ENCODE assay signal across 8 mouse cellular contexts in genomic region chr2:18058146-18058708, GRCm38 (mm10). TPM values are rescaled to one million over a fixed set of nuclear protein-coding genes. Genes with fewer than 3 reads are reported as not detected.
DNase-seq lines count a peak whose midpoint lies in the region; ATAC-seq and TF ChIP-seq lines count a peak whose summit lies in the region.

No protein-coding gene starts in this region.

- no peak for TF ChIP-seq POLR2A in cortical plate, adult 2 months (IDR thresholded peaks at IDR 0.05; ENCODE audit: extremely low read depth, insufficient read depth, low read length)
- TF ChIP-seq POLR2A in myocyte (IDR thresholded peaks at IDR 0.05; ENCODE audit: insufficient read length, low read depth) = no peak

- peak overlapping the region; percentile 94 for H3K9ac ChIP-seq in kidney, embryonic 14.5 days (ENCODE audit: low read depth, low read length)
- peak overlapping the region; percentile 83 for H3K9ac ChIP-seq in hindbrain, postnatal 0 days (replicated peaks; ENCODE audit: low read length)

- peak overlapping the region; percentile 60 for H3K4me3 ChIP-seq in kidney, embryonic 14.5 days (ENCODE audit: low read length)
- peak overlapping the region; percentile 84; the same call in 1 of the 2 replicates for H3K4me3 ChIP-seq in cortical plate, adult 2 months (ENCODE audit: insufficient read depth, low read length)
- peak overlapping the region; percentile 69 for H3K4me3 ChIP-seq in hindbrain, postnatal 0 days (ENCODE audit: low read length)
- H3K4me3 ChIP-seq in myocyte = peak overlapping the region; percentile 65

- peak overlapping the region; percentile 98 for H3K27ac ChIP-seq in kidney, embryonic 14.5 days (ENCODE audit: low read depth, low read length)
- H3K27ac ChIP-seq in cortical plate, adult 2 months (ENCODE audit: insufficient read depth, low read length) = no peak overlapping the region
- H3K27ac ChIP-seq in hindbrain, postnatal 0 days = peak overlapping the region; percentile 98

- H3K4me2 ChIP-seq in kidney, embryonic 14.5 days (replicated peaks; ENCODE audit: low read depth, low read length) = peak overlapping the region; percentile 86
- peak overlapping the region; percentile 95 for H3K4me2 ChIP-seq in hindbrain, postnatal 0 days (ENCODE audit: low read depth, low read length)
- H3K4me2 ChIP-seq in myocyte (ENCODE audit: low read depth) = peak overlapping the region; percentile 82

- no peak for DNase-seq in kidney, adult 11 months
- no peak for DNase-seq in hindbrain, postnatal 0 days (ENCODE audit: low spot score)
- no peak for DNase-seq in cerebellum, postnatal 36 days
- DNase-seq in layer of hippocampus, postnatal 14 days (ENCODE audit: low spot score in 2 of 2) = no peak
- DNase-seq in spleen, adult 18-20 months = no peak

- 21% methylated on average over 9 of the region's 9 CpGs for WGBS in kidney, embryonic 14.5 days
- WGBS in hindbrain, postnatal 0 days = 18% methylated on average over 9 of the region's 9 CpGs

- H3K79me2 ChIP-seq in myocyte (ENCODE audit: control insufficient read depth, insufficient read depth) = no peaks in the 10 kb centered on the region

- ATAC-seq in kidney, embryonic 14.5 days (ENCODE audit: low FRiP score, low TSS enrichment) = no peak
- no peak for ATAC-seq in hindbrain, postnatal 0 days

- H3K27me3 ChIP-seq in kidney, embryonic 14.5 days (ENCODE audit: control insufficient read depth, insufficient read depth, low read length) = no peaks in the 10 kb centered on the region
- no peaks in the 10 kb centered on the region for H3K27me3 ChIP-seq in hindbrain, postnatal 0 days (ENCODE audit: insufficient read depth, low read length)
- H3K27me3 ChIP-seq in myocyte (ENCODE audit: control insufficient read depth, insufficient read depth, insufficient read length) = no peaks in the 10 kb centered on the region

- H3K36me3 ChIP-seq in kidney, embryonic 14.5 days (ENCODE audit: control insufficient read depth, insufficient read depth, low read length) = no peaks in the 10 kb centered on the region
- no peaks in the 10 kb centered on the region for H3K36me3 ChIP-seq in hindbrain, postnatal 0 days (ENCODE audit: insufficient read depth, low read length)
- H3K36me3 ChIP-seq in myocyte (ENCODE audit: control insufficient read depth, insufficient read depth) = no peaks in the 10 kb centered on the region

- H3K9me3 ChIP-seq in kidney, embryonic 14.5 days (ENCODE audit: control insufficient read depth, low read length) = no peaks in the 10 kb centered on the region
- no peaks in the 10 kb centered on the region for H3K9me3 ChIP-seq in hindbrain, postnatal 0 days (ENCODE audit: low read length)

- no peak for TF ChIP-seq CTCF in cortical plate, adult 2 months (IDR thresholded peaks at IDR 0.05; ENCODE audit: extremely low read depth, insufficient read depth, low read length)
- no peak for TF ChIP-seq CTCF in hindbrain, postnatal 0 days (IDR thresholded peaks at IDR 0.05; ENCODE audit: low read depth)

- H3ac ChIP-seq in myocyte (ENCODE audit: control insufficient read depth, insufficient read length) = peak overlapping the region; percentile 33

- peaks cover 10% of the 10 kb centered on the region; the same call in 1 of the 2 replicates for H3K4me1 ChIP-seq in kidney, embryonic 14.5 days (ENCODE audit: control insufficient read depth, insufficient read depth, low read length)
- H3K4me1 ChIP-seq in cortical plate, adult 2 months (ENCODE audit: control insufficient read depth, insufficient read depth, low read length) = no peaks in the 10 kb centered on the region; the same call in 1 of the 2 replicates
- H3K4me1 ChIP-seq in hindbrain, postnatal 0 days (ENCODE audit: insufficient read depth, low read length) = no peaks in the 10 kb centered on the region

TF ChIP-seq in myocyte, 11 proteins besides CTCF, POLR2A, EP300 and RAD21:
- TF ChIP-seq MYOD1 (IDR thresholded peaks at IDR 0.05; ENCODE audit: control insufficient read depth in 1 of 3, insufficient read length in 2 of 3, low read depth in 2 of 3) (no peak), SRF (IDR thresholded peaks at IDR 0.05; ENCODE audit: control insufficient read depth, insufficient read length, low read depth) (no peak), MAX (IDR thresholded peaks at IDR 0.05; ENCODE audit: low read depth) (no peak), REST (IDR thresholded peaks at IDR 0.05; ENCODE audit: insufficient read depth, insufficient read length) (no peak), E2F4 (IDR thresholded peaks at IDR 0.05; ENCODE audit: insufficient read depth) (no peak), TCF12 (IDR thresholded peaks at IDR 0.05; ENCODE audit: insufficient read depth, poor library complexity, severe bottlenecking) (no peak), MYOG (IDR thresholded peaks at IDR 0.05; ENCODE audit: control insufficient read depth in 1 of 3, insufficient read depth in 1 of 3, insufficient read length in 2 of 3, low read depth in 2 of 3) (no peak), POLR2AphosphoS2 (IDR thresholded peaks at IDR 0.05; ENCODE audit: insufficient read length, low read depth) (no peak), CEBPB (IDR thresholded peaks at IDR 0.05; ENCODE audit: insufficient read depth, poor library complexity, severe bottlenecking) (no peak), USF1 (IDR thresholded peaks at IDR 0.05; ENCODE audit: low read depth) (no peak), TCF3 (IDR thresholded peaks at IDR 0.05; ENCODE audit: insufficient read length, low read depth) (no peak)

RNA-seq across cellular contexts. Expression of gene Mllt10, which starts 3.2 kb away (rescaled TPM):
- 58.7 and 74.9 TPM in 2 replicates for polyA plus RNA-seq in kidney, embryonic 14.5 days (2014; fragmentation: Nextera tagmentation; extraction: Ambion mirVana)
- polyA plus RNA-seq in cortical plate, adult 2 months (2012; rRNA removed) = 37.1 and 38.0 TPM in 2 replicates
- total RNA-seq in hindbrain, postnatal 0 days (2014; rRNA removed) = 20.1 and 25.6 TPM in 2 replicates
- 30.0 and 34.6 TPM in 2 replicates for polyA plus RNA-seq in hindbrain, postnatal 0 days (2015; fragmentation: Nextera tagmentation; extraction: Ambion mirVana)
- 12.5 TPM for polyA plus RNA-seq in myocyte (2012; fragmentation: generic; extraction: Trizol)
- 10 to 100 TPM; 51.0 to 63.0 TPM for total RNA-seq in layer of hippocampus, postnatal 14 days (2021)

RNA-seq across cellular contexts. Expression of gene Skida1, which starts 9.4 kb away (rescaled TPM):
- polyA plus RNA-seq in kidney, embryonic 14.5 days (2014; fragmentation: Nextera tagmentation; extraction: Ambion mirVana) = 10.5 and 11.4 TPM in 2 replicates
- polyA plus RNA-seq in cortical plate, adult 2 months (2012; rRNA removed) = 5.4 and 7.4 TPM in 2 replicates
- total RNA-seq in hindbrain, postnatal 0 days (2014; rRNA removed) = 14.1 and 22.7 TPM in 2 replicates
- polyA plus RNA-seq in hindbrain, postnatal 0 days (2015; fragmentation: Nextera tagmentation; extraction: Ambion mirVana) = 4.4 and 5.0 TPM in 2 replicates
- 0.12 TPM for polyA plus RNA-seq in myocyte (2012; fragmentation: generic; extraction: Trizol)
- total RNA-seq in layer of hippocampus, postnatal 14 days (2021) = 10 to 100 TPM; 15.4 to 16.8 TPM

RNA-seq across cellular contexts. Expression of gene A930004D18Rik, which starts 20.7 kb away (rescaled TPM):
- 9.4 and 10.0 TPM in 2 replicates for polyA plus RNA-seq in kidney, embryonic 14.5 days (2014; fragmentation: Nextera tagmentation; extraction: Ambion mirVana)
- 1.9 and 2.1 TPM in 2 replicates for polyA plus RNA-seq in cortical plate, adult 2 months (2012; rRNA removed)
- total RNA-seq in hindbrain, postnatal 0 days (2014; rRNA removed) = 2.3 and 3.7 TPM in 2 replicates
- 9.0 and 9.9 TPM in 2 replicates for polyA plus RNA-seq in hindbrain, postnatal 0 days (2015; fragmentation: Nextera tagmentation; extraction: Ambion mirVana)
- polyA plus RNA-seq in myocyte (2012; fragmentation: generic; extraction: Trizol) = 1.8 TPM
- total RNA-seq in layer of hippocampus, postnatal 14 days (2021) = 1 to 10 TPM; 2.9 to 4.8 TPM
